In genomic region chr2:76285150-76285549, GRCm38 (mm10) we compare ENCODE assay signal across 15 mouse cellular contexts. TPM values are rescaled to one million over a fixed set of nuclear protein-coding genes. Genes with fewer than 3 reads are reported as not detected.
A peak's percentile ranks its signal among the peaks of the same experiment; 100 is the strongest.
DNase-seq lines count a peak whose midpoint lies in the region; ATAC-seq and TF ChIP-seq lines count a peak whose summit lies in the region.
"Had no signal": no experiment of that assay in that cellular context is flagged by ENCODE, and none has a peak within 500 bp of the region (broad histone marks: within the 10 kb centered on the region; RNA-seq: fewer than 3 reads in every experiment).

No protein-coding gene starts in this region.

- ATAC-seq in liver, embryonic 14.5 days (ENCODE audit: insufficient read depth): no peak
- no peak for ATAC-seq in liver, embryonic 11.5 days (replicated peaks; ENCODE audit: low FRiP score)
- no peak for ATAC-seq in Patski
- ATAC-seq: activated CD4-positive, CD25-positive, alpha-beta regulatory T cell, adult 4 months had no signal

- no peaks in the 10 kb centered on the region for H3K4me1 ChIP-seq in liver, embryonic 14.5 days (replicated peaks; ENCODE audit: control insufficient read depth in 2 of 2, insufficient read depth in 2 of 2, low read length in 1 of 2)
- no peaks in the 10 kb centered on the region for H3K4me1 ChIP-seq in liver, embryonic 11.5 days (replicated peaks; ENCODE audit: control insufficient read depth, insufficient read depth, low read length)
- no peaks in the 10 kb centered on the region for H3K4me1 ChIP-seq in CH12.LX (ENCODE audit: control insufficient read depth in 1 of 2, insufficient read depth in 2 of 2)
- H3K4me1 ChIP-seq: liver, embryonic 13.5 days; neural tube, embryonic 13.5 days had no signal

- H3K9ac ChIP-seq in liver, embryonic 14.5 days (replicated peaks): no peak overlapping the region
- no peak overlapping the region for H3K9ac ChIP-seq in liver, embryonic 11.5 days (ENCODE audit: low read depth, low read length)
- H3K9ac ChIP-seq in CH12.LX (ENCODE audit: insufficient read depth, low read depth): no peak overlapping the region
- H3K9ac ChIP-seq: heart, embryonic 12.5 days; liver, embryonic 13.5 days; neural tube, embryonic 13.5 days had no signal

- H3K36me3 ChIP-seq in liver, embryonic 14.5 days (replicated peaks; ENCODE audit: control insufficient read depth, insufficient read depth, low read depth): no peaks in the 10 kb centered on the region
- no peaks in the 10 kb centered on the region for H3K36me3 ChIP-seq in liver, embryonic 11.5 days (ENCODE audit: control insufficient read depth, insufficient read depth, low read length)
- H3K36me3 ChIP-seq in CH12.LX (replicated peaks in 1 of 2; ENCODE audit: control insufficient read depth in 1 of 2, insufficient read depth in 1 of 2, low read length in 1 of 2): no peaks in the 10 kb centered on the region
- H3K36me3 ChIP-seq: heart, embryonic 12.5 days; liver, embryonic 13.5 days; neural tube, embryonic 13.5 days had no signal

- no peaks in the 10 kb centered on the region for H3K27me3 ChIP-seq in liver, embryonic 14.5 days (ENCODE audit: control insufficient read depth, insufficient read depth, low read length)
- H3K27me3 ChIP-seq in liver, embryonic 11.5 days (replicated peaks; ENCODE audit: control insufficient read depth, insufficient read depth, low read length): no peaks in the 10 kb centered on the region
- H3K27me3 ChIP-seq in CH12.LX (replicated peaks): no peaks in the 10 kb centered on the region
- peaks cover 8% of the 10 kb centered on the region for H3K27me3 ChIP-seq in Patski
- H3K27me3 ChIP-seq: heart, embryonic 12.5 days; liver, embryonic 13.5 days; neural tube, embryonic 13.5 days had no signal

- no peak for TF ChIP-seq EP300 in liver, embryonic 14.5 days (IDR thresholded peaks at IDR 0.05; ENCODE audit: low read depth)
- TF ChIP-seq EP300 in CH12.LX (IDR thresholded peaks at IDR 0.05; ENCODE audit: low read length): no peak

- TF ChIP-seq CTCF in liver, embryonic 14.5 days (IDR thresholded peaks at IDR 0.05; ENCODE audit: low read depth): peak; percentile 49
- TF ChIP-seq CTCF in CH12.LX (conservative IDR thresholded peaks at IDR 0.05 in 1 of 2, IDR thresholded peaks at IDR 0.05 in 1 of 2; ENCODE audit: low read depth in 2 of 2, low read length in 2 of 2): peak; percentile 31 to 37; a peak in 2 of 4 replicates
- peak; percentile 56 for TF ChIP-seq CTCF in Patski (IDR thresholded peaks at IDR 0.05)

- no peaks in the 10 kb centered on the region for H3K79me2 ChIP-seq in CH12.LX (replicated peaks; ENCODE audit: control insufficient read depth, extremely low read depth, insufficient read depth, poor library complexity, severe bottlenecking)

- CTCF ChIA-PET in Patski (lab: Charles Lee): interaction anchor here (1.0 kb wide), 1 partner anchor 23 kb away, joined by 3 read pairs; no protein-coding TSS in a partner anchor

- in situ Hi-C loops in CH12.LX (cut with MboI; ENCODE audit: low pct_ligation_motif_present, low pct_unique_long_range_greater_than_20kb, low sequenced_read_pairs): no loop called here
- in situ Hi-C loops in Patski (cut with MboI; ENCODE audit: low pct_unique_long_range_greater_than_20kb): no loop called here

- no peak; the same call in 1 of the 2 replicates for TF ChIP-seq RAD21 in CH12.LX (IDR thresholded peaks at IDR 0.05; ENCODE audit: low read depth, low read length)

- H3K9me3 ChIP-seq in liver, embryonic 14.5 days (ENCODE audit: control insufficient read depth, low read length): no peaks in the 10 kb centered on the region
- H3K9me3 ChIP-seq in liver, embryonic 11.5 days (ENCODE audit: control insufficient read depth, low read length): no peaks in the 10 kb centered on the region
- peaks cover 4% of the 10 kb centered on the region for H3K9me3 ChIP-seq in CH12.LX (replicated peaks; ENCODE audit: low read length)
- H3K9me3 ChIP-seq: heart, embryonic 12.5 days; liver, embryonic 13.5 days; neural tube, embryonic 13.5 days had no signal

- intact Hi-C loops in heart, postnatal 36 days (cut with DNase I): loop anchor here (10.0 kb wide), 1 partner anchor 100 kb away; no protein-coding TSS in a partner anchor

- peak; percentile 61 for DNase-seq in heart, adult 11 months
- DNase-seq in heart, postnatal 36 days: no peak
- no peak for DNase-seq in liver, embryonic 14.5 days (ENCODE audit: low read depth in 3 of 3, low spot score in 3 of 3)
- no peak for DNase-seq in liver, embryonic 11.5 days (ENCODE audit: low spot score)
- no peak for DNase-seq in CH12.LX (ENCODE audit: extremely low read depth)
- no peak for DNase-seq in Patski (ENCODE audit: low read depth, low spot score)
- no peak for DNase-seq in MN1 (ENCODE audit: low spot score)
- DNase-seq in ovary, adult 18-20 months (ENCODE audit: low spot score): no peak
- DNase-seq: kidney, adult 18-20 months; kidney, postnatal 36 days; liver, embryonic 13.5 days had no signal

- dilution Hi-C loops in CH12.LX (cut with MboI; ENCODE audit: extremely low pct_ligation_motif_present, extremely low pct_unique_long_range_greater_than_20kb, low sequenced_read_pairs): no loop called here

- POLR2A ChIA-PET in Patski (lab: Charles Lee): interaction anchor here (0.8 kb wide), 1 partner anchor 10 kb away, joined by 3 read pairs; no protein-coding TSS in a partner anchor

- H3K4me2 ChIP-seq in liver, embryonic 14.5 days (ENCODE audit: low read depth): no peak overlapping the region
- no peak overlapping the region for H3K4me2 ChIP-seq in liver, embryonic 11.5 days
- H3K4me2 ChIP-seq in CH12.LX (ENCODE audit: insufficient read depth, low read depth, poor library complexity, severe bottlenecking): no peak overlapping the region
- H3K4me2 ChIP-seq: heart, embryonic 12.5 days; liver, embryonic 13.5 days; neural tube, embryonic 13.5 days had no signal

- WGBS in liver, embryonic 14.5 days (ENCODE audit: insufficient replicate concordance): 60% methylated on average over 3 of the region's 3 CpGs
- 81% methylated on average over 3 of the region's 3 CpGs for WGBS in liver, embryonic 11.5 days

- H3K4me3 ChIP-seq in liver, embryonic 14.5 days (ENCODE audit: insufficient read depth in 1 of 2, low read depth in 2 of 2, low read length in 2 of 2): no peak overlapping the region
- H3K4me3 ChIP-seq in liver, embryonic 11.5 days (ENCODE audit: low read depth, low read length): no peak overlapping the region
- no peak overlapping the region for H3K4me3 ChIP-seq in CH12.LX (replicated peaks in 1 of 3; ENCODE audit: low read depth in 2 of 3, low read length in 2 of 3, poor library complexity in 1 of 3)
- H3K4me3 ChIP-seq: heart, embryonic 12.5 days; liver, embryonic 13.5 days; neural tube, embryonic 13.5 days had no signal

- no peak overlapping the region for H3K27ac ChIP-seq in liver, embryonic 14.5 days
- no peak overlapping the region for H3K27ac ChIP-seq in liver, embryonic 11.5 days (ENCODE audit: low read depth, low read length)
- H3K27ac ChIP-seq in CH12.LX (ENCODE audit: insufficient read depth, low read depth): no peak overlapping the region
- H3K27ac ChIP-seq: liver, embryonic 13.5 days; neural tube, embryonic 13.5 days had no signal

- no peak for TF ChIP-seq POLR2A in CH12.LX (IDR thresholded peaks at IDR 0.05; ENCODE audit: low read depth, low read length)

TF ChIP-seq in CH12.LX, 34 proteins besides CTCF, POLR2A, EP300 and RAD21:
- TF ChIP-seq IRF4 (IDR thresholded peaks at IDR 0.05; ENCODE audit: low read depth, low read length) (no peak), UBTF (IDR thresholded peaks at IDR 0.05; ENCODE audit: low read depth, low read length) (no peak), JUND (conservative IDR thresholded peaks at IDR 0.05; ENCODE audit: low read depth, low read length) (no peak), CHD2 (IDR thresholded peaks at IDR 0.05; ENCODE audit: low read length) (no peak), ETS1 (conservative IDR thresholded peaks at IDR 0.05; ENCODE audit: low read depth, low read length) (no peak), MEF2A (IDR thresholded peaks at IDR 0.05; ENCODE audit: borderline replicate concordance, low read depth, low read length) (no peak), TCF12 (IDR thresholded peaks at IDR 0.05; ENCODE audit: low read depth, low read length) (no peak), PAX5 (IDR thresholded peaks at IDR 0.05; ENCODE audit: low read length) (no peak), KAT2A (IDR thresholded peaks at IDR 0.05; ENCODE audit: insufficient replicate concordance, low read length) (no peak), HCFC1 (IDR thresholded peaks at IDR 0.05; ENCODE audit: low read depth, low read length) (no peak), CHD1 (IDR thresholded peaks at IDR 0.05; ENCODE audit: low read depth, low read length) (no peak), E2F4 (IDR thresholded peaks at IDR 0.05; ENCODE audit: insufficient replicate concordance, low read depth, low read length) (no peak), ZMIZ1 (IDR thresholded peaks at IDR 0.05; ENCODE audit: low read depth, low read length) (no peak)

RNA-seq across cellular contexts. Expression of gene Pde11a, which starts 53.4 kb away (rescaled TPM):
- total RNA-seq in heart, postnatal 36 days (2021): under 1 TPM; 0.42 to 0.76 TPM
- polyA plus RNA-seq in liver, embryonic 14.5 days (2012; rRNA removed): 0.01 TPM in 2 replicates
- 0.06 TPM in 1 of 2 replicates, not detected in the other for polyA plus RNA-seq in liver, embryonic 14.5 days (2014; fragmentation: Nextera tagmentation; extraction: Ambion mirVana)
- polyA plus RNA-seq in liver, embryonic 11.5 days (2014; fragmentation: Nextera tagmentation; extraction: Ambion mirVana): 0.12 and 0.40 TPM in 2 replicates
- 0.08 and 0.38 TPM in 2 replicates for total RNA-seq in CH12.LX (2012; rRNA removed)
- total RNA-seq in CH12.LX (2014; rRNA removed): 0.20 and 0.21 TPM in 2 replicates
- 0.14 and 0.34 TPM in 2 replicates for polyA plus RNA-seq in CH12.LX (2012; ENCODE audit: insufficient read length, low read depth)
- 0.04 TPM for polyA plus RNA-seq in Patski (2021)
- total RNA-seq: hematopoietic stem cell, adult 5-6 weeks had no signal
- polyA plus RNA-seq: liver, embryonic 13.5 days had no signal
